Mouse (Mus musculus) megakaryocyte, embryonic 14.5 days (primary cell): ENCODE data around the gene Cdc16.

Experiments
- FLI1 ChIP-seq: IDR thresholded peaks from 2 replicates; pipeline ENCODE4 v1.6.1; 2012; ENCODE audit warnings: low read length, inconsistent platforms, mixed read lengths
- GATA1 ChIP-seq: IDR thresholded peaks from 3 replicates; pipeline ENCODE4 v1.6.1; 2012; ENCODE audit warnings: mixed read lengths, low read length, inconsistent platforms, borderline replicate concordance

GRCm38 (mm10) chr8:13757805-13758727, 590 bp downstream of the Cdc16 start:
- TF ChIP-seq GATA1 (no peak), FLI1 (no peak)
